Mouse (Mus musculus) kidney, embryonic 14.5 days (tissue): ENCODE measurements around the gene Vamp3. TPM values are rescaled to one million over a fixed set of nuclear protein-coding genes. Genes with fewer than 3 reads are reported as not detected.

ENCODE experiments used
- ATAC-seq: fragments of 200-750 bp; cut with Nextera tagmentation; 2 replicates; pipeline ENCODE4 v1.8.0; 2017; ENCODE audit warnings: moderate number of reproducible peaks, mild to moderate bottlenecking, moderate TSS enrichment, moderate library complexity; ENCODE audit not compliant: low FRiP score, low TSS enrichment
- H3K27ac ChIP-seq: fragments of 300-500 bp; sonication (generic); 2 replicates; pipeline ENCODE4 v1.5.1; 2014; ENCODE audit warnings: low read depth, mild to moderate bottlenecking, low read length, moderate library complexity, mixed read lengths
- H3K27me3 ChIP-seq: fragments of 300-500 bp; sonication (generic); 2 replicates; pipeline ENCODE4 v1.6.1; 2014; ENCODE audit warnings: mild to moderate bottlenecking, low read length; ENCODE audit not compliant: control insufficient read depth, insufficient read depth
- H3K36me3 ChIP-seq: fragments of 300-500 bp; sonication (generic); 2 replicates; pipeline ENCODE4 v1.6.1; 2014; ENCODE audit warnings: low read length, mixed read lengths; ENCODE audit not compliant: control insufficient read depth, insufficient read depth
- H3K4me1 ChIP-seq: fragments of 300-500 bp; sonication (generic); 2 replicates; pipeline ENCODE4 v1.6.1; 2014; ENCODE audit warnings: low read length, mixed read lengths; ENCODE audit not compliant: control insufficient read depth, insufficient read depth
- H3K4me2 ChIP-seq: fragments of 300-500 bp; sonication (generic); replicated peaks from 2 replicates; pipeline ENCODE4 v1.6.1; 2014; ENCODE audit warnings: low read depth, mild to moderate bottlenecking, low read length
- H3K4me3 ChIP-seq: fragments of 300-500 bp; sonication (generic); 2 replicates; pipeline ENCODE4 v1.5.1; 2014; ENCODE audit warnings: mild to moderate bottlenecking, low read length
- H3K9ac ChIP-seq: fragments of 300-500 bp; sonication (generic); 2 replicates; pipeline ENCODE4 v1.6.1; 2014; ENCODE audit warnings: low read depth, mild to moderate bottlenecking, low read length, moderate library complexity
- H3K9me3 ChIP-seq: fragments of 300-500 bp; sonication (generic); 2 replicates; pipeline ENCODE4 v1.6.1; 2016; ENCODE audit warnings: low read length; ENCODE audit not compliant: control insufficient read depth
- WGBS: fragments of 180-500 bp; shearing (Covaris S2); extraction: QIAGEN DNeasy Blood & Tissue Kit; methylation state at CpG from one replicate; pipeline ENCODE4 v1.1.7; 2014; 5-methylcytosine and 5-hydroxymethylcytosine counted together
- polyA plus RNA-seq: library from polyadenylated mRNA; unstranded; fragments of >200 nt; fragmentation: Nextera tagmentation; extraction: Ambion mirVana; gene quantifications from 2 replicates; pipeline ENCODE4 v1.2.1, GENCODE M21; 2014

The Vamp3 gene
- 77.4 and 115 TPM in 2 replicates for polyA plus RNA-seq

GRCm38 (mm10) chr4:151057347-151058321 lies at the start of gene Vamp3:
Gene Vamp3 (minus strand): TSS chr4:151057963.
- ATAC-seq: peak; percentile 99
- Histone ChIP-seq H3K9me3 (no peaks in the 10 kb centered on the region; the same call in 1 of the 2 replicates), H3K27me3 (no peaks in the 10 kb centered on the region), H3K4me1 (0 out of 2 replicates have a peak, but pooled peaks cover 6% of the 10 kb centered on the region), H3K36me3 (peaks cover 13% of the 10 kb centered on the region; the same call in 1 of the 2 replicates), H3K4me3 (peak within 1 kb of the TSS; percentile 89), H3K4me2 (peak within 1 kb of the TSS; percentile 72), H3K27ac (peak within 1 kb of the TSS; percentile 88), H3K9ac (peak within 1 kb of the TSS; percentile 92)
- under 1% methylated on average over 80 of the region's 114 CpGs for WGBS

GRCm38 (mm10) chr4:151106468-151106867 lies 48.7 kb upstream of the Vamp3 start:
- Histone ChIP-seq H3K4me1 (no peaks in the 10 kb centered on the region), H3K4me3 (no peak overlapping the region), H3K27ac (no peak overlapping the region), H3K27me3 (peaks cover 32% of the 10 kb centered on the region), H3K4me2 (no peak overlapping the region; the same call in 1 of the 2 replicates), H3K9me3 (peaks cover 8% of the 10 kb centered on the region; the same call in 1 of the 2 replicates), H3K9ac (no peak overlapping the region), H3K36me3 (no peaks in the 10 kb centered on the region)
- ATAC-seq: no peak
- WGBS: 38% methylated on average over 10 of the region's 10 CpGs

GRCm38 (mm10) chr4:151105886-151106285 lies 48.1 kb upstream of the Vamp3 start:
- ATAC-seq: no peak

GRCm38 (mm10) chr4:151104147-151104546 lies 46.4 kb upstream of the Vamp3 start:
- no peak overlapping the region for H3K4me3 ChIP-seq
- 82% methylated on average over 10 of the region's 10 CpGs for WGBS
- peaks cover 21% of the 10 kb centered on the region for H3K27me3 ChIP-seq
- H3K9me3 ChIP-seq: peaks cover 8% of the 10 kb centered on the region; the same call in 1 of the 2 replicates
- H3K4me1 ChIP-seq: no peaks in the 10 kb centered on the region
- no peak for ATAC-seq
- H3K36me3 ChIP-seq: no peaks in the 10 kb centered on the region
- no peak overlapping the region for H3K27ac ChIP-seq
- no peak overlapping the region for H3K9ac ChIP-seq
- H3K4me2 ChIP-seq: no peak overlapping the region

More at GRCm38 (mm10) chr4:151105886-151106285, 48.1 kb upstream of the Vamp3 start:
- Histone ChIP-seq H3K36me3 (no peaks in the 10 kb centered on the region), H3K27me3 (peaks cover 30% of the 10 kb centered on the region), H3K9ac (no peak overlapping the region), H3K4me1 (no peaks in the 10 kb centered on the region), H3K4me2 (no peak overlapping the region), H3K9me3 (peaks cover 8% of the 10 kb centered on the region; the same call in 1 of the 2 replicates), H3K4me3 (no peak overlapping the region), H3K27ac (no peak overlapping the region)
- 81% methylated on average over 6 of the region's 6 CpGs for WGBS

- no peak for ATAC-seq
- no peak overlapping the region for H3K4me2 ChIP-seq
- peaks cover 17% of the 10 kb centered on the region for H3K27me3 ChIP-seq
- H3K9me3 ChIP-seq: peaks cover 8% of the 10 kb centered on the region; the same call in 1 of the 2 replicates
- H3K9ac ChIP-seq: no peak overlapping the region
- no peaks in the 10 kb centered on the region for H3K36me3 ChIP-seq
- H3K27ac ChIP-seq: no peak overlapping the region
- no peak overlapping the region for H3K4me3 ChIP-seq
- WGBS: 79% methylated on average over 11 of the region's 11 CpGs
- H3K4me1 ChIP-seq: no peaks in the 10 kb centered on the region
Observed at GRCm38 (mm10) chr4:151103646-151104045, 45.9 kb upstream of the Vamp3 start.

GRCm38 (mm10) chr4:151097104-151097438 lies 39.3 kb upstream of the Vamp3 start:
- no peak overlapping the region for H3K9ac ChIP-seq
- H3K9me3 ChIP-seq: peaks cover 6% of the 10 kb centered on the region; the same call in 1 of the 2 replicates
- ATAC-seq: no peak
- no peaks in the 10 kb centered on the region for H3K36me3 ChIP-seq
- no peak overlapping the region for H3K4me2 ChIP-seq
- no peaks in the 10 kb centered on the region for H3K27me3 ChIP-seq
- H3K27ac ChIP-seq: no peak overlapping the region
- H3K4me3 ChIP-seq: no peak overlapping the region
- H3K4me1 ChIP-seq: no peaks in the 10 kb centered on the region
- WGBS: 88% methylated on average over 11 of the region's 11 CpGs

- Histone ChIP-seq H3K4me3 (no peak overlapping the region), H3K27ac (no peak overlapping the region), H3K4me1 (no peaks in the 10 kb centered on the region), H3K27me3 (no peaks in the 10 kb centered on the region), H3K4me2 (no peak overlapping the region), H3K9me3 (0 out of 2 replicates have a peak, but pooled peaks cover under 1% of the 10 kb centered on the region), H3K9ac (no peak overlapping the region), H3K36me3 (no peaks in the 10 kb centered on the region)
- WGBS: 72% methylated on average over 18 of the region's 18 CpGs
- no peak for ATAC-seq
Observed at GRCm38 (mm10) chr4:151096334-151097103, 38.8 kb upstream of the Vamp3 start.

- no peaks in the 10 kb centered on the region for H3K27me3 ChIP-seq
- ATAC-seq: no peak
- 47% methylated on average over 2 of the region's 2 CpGs for WGBS
Observed at GRCm38 (mm10) chr4:151095207-151095606, 37.4 kb upstream of the Vamp3 start.

More at GRCm38 (mm10) chr4:151095207-151095606, 37.4 kb upstream of the Vamp3 start:
- Histone ChIP-seq H3K4me1 (peaks cover 4% of the 10 kb centered on the region; the same call in 1 of the 2 replicates), H3K27ac (no peak overlapping the region), H3K9me3 (no peaks in the 10 kb centered on the region), H3K4me2 (no peak overlapping the region), H3K4me3 (no peak overlapping the region), H3K36me3 (no peaks in the 10 kb centered on the region), H3K9ac (no peak overlapping the region)
